Mouse (Mus musculus) lung, embryonic 15.5 days (tissue): ENCODE results near the gene Cyp2b10. TPM values are rescaled to one million over a fixed set of nuclear protein-coding genes. Genes with fewer than 3 reads are reported as not detected.
"Not testable (repeated sequence)": the region's sequence is repeated elsewhere in the genome, so short reads cannot be mapped to it uniquely, and the experiment has no call there.

Experiments
- ATAC-seq: fragments of 200-750 bp; cut with Nextera tagmentation; 2 replicates; pipeline ENCODE4 v1.8.0; 2017; ENCODE audit warnings: moderate number of reproducible peaks, borderline replicate concordance; ENCODE audit not compliant: low FRiP score, low TSS enrichment; ENCODE audit errors: extremely low read depth
- H3K27ac ChIP-seq: fragments of 300-500 bp; sonication (generic); 2 replicates; pipeline ENCODE4 v1.5.1; 2015; ENCODE audit warnings: moderate library complexity, mild to moderate bottlenecking, inconsistent platforms
- H3K27me3 ChIP-seq: fragments of 300-500 bp; sonication (generic); 2 replicates; pipeline ENCODE4 v1.6.1; 2015; ENCODE audit warnings: inconsistent platforms
- H3K36me3 ChIP-seq: fragments of 300-500 bp; sonication (generic); 2 replicates; pipeline ENCODE4 v1.6.1; 2015; ENCODE audit warnings: inconsistent platforms
- H3K4me1 ChIP-seq: fragments of 300-500 bp; sonication (generic); 2 replicates; pipeline ENCODE4 v1.6.1; 2015; ENCODE audit warnings: inconsistent platforms
- H3K4me2 ChIP-seq: fragments of 300-500 bp; sonication (generic); 2 replicates; pipeline ENCODE4 v1.6.1; 2015; ENCODE audit warnings: inconsistent platforms, mild to moderate bottlenecking, moderate library complexity
- H3K4me3 ChIP-seq: fragments of 300-500 bp; sonication (generic); 2 replicates; pipeline ENCODE4 v1.5.1; 2015; ENCODE audit warnings: mild to moderate bottlenecking, inconsistent platforms
- H3K9ac ChIP-seq: fragments of 300-500 bp; sonication (generic); 2 replicates; pipeline ENCODE4 v1.6.1; 2015; ENCODE audit warnings: inconsistent platforms
- H3K9me3 ChIP-seq: fragments of 300-500 bp; sonication (generic); 2 replicates; pipeline ENCODE4 v1.6.1; 2016; ENCODE audit warnings: inconsistent platforms
- WGBS: fragments of 180-500 bp; shearing (Covaris S2); methylation state at CpG from one replicate; pipeline ENCODE4 v1.1.7; 2015; 5-methylcytosine and 5-hydroxymethylcytosine counted together
- polyA plus RNA-seq: library from polyadenylated mRNA; unstranded; fragments of >200 nt; fragmentation: Nextera tagmentation; extraction: Ambion mirVana; gene quantifications from 2 replicates; pipeline ENCODE4 v1.2.1, GENCODE M21; 2015

Cyp2b10 gene
- polyA plus RNA-seq, 1 experiment from 2014 or later: 0.59 TPM

DNA sequence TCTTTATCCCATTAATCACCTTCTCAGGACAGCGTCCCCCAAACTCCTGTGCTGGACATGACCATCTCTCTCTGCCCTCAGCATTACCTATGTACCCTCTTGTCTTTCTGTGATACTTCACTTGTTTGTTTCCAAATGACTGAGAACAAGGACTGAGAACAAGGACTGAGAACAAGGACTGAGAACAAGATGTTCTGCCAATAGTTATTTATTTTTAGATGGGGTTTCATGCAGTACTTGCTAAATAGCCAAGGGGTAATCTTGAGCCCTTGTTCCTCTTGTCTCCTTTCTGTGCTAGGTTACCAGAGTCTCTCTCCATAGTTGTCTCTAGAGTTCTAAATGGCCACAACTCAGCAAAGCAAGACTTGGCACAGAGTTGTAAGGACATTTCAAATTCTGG, 13.1 kb upstream of the Cyp2b10 start:
- H3K9ac ChIP-seq: no peak overlapping the region
- H3K9me3 ChIP-seq: no peaks in the 10 kb centered on the region
- no peaks in the 10 kb centered on the region for H3K36me3 ChIP-seq
- H3K27me3 ChIP-seq: no peaks in the 10 kb centered on the region; the same call in 1 of the 2 replicates
- ATAC-seq: no peak
- no peak overlapping the region for H3K4me2 ChIP-seq
- H3K4me1 ChIP-seq: no peaks in the 10 kb centered on the region
- H3K4me3 ChIP-seq: no peak overlapping the region
- no peak overlapping the region for H3K27ac ChIP-seq
- 91% methylated on average over 1 of the region's 1 CpGs for WGBS

DNA sequence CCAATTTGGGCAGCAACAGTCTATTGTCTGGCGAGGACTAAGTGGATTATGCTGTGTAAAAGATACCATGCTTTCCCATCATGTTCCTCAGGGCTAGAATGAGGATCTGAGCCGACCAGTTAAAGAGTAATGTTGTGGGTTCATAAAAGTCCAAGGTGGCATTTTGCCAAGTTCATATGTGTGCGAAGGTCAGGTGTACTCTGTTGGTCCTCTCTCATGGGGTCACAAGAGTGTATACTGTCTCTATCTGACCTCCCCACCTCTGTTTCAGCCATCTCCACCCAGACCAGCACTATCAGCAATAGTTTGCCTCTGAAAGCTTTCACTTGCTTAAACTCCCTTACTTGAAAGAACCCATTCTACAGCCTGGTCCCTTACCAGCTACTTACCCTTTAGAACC, 9.7 kb upstream of the Cyp2b10 start:
- ATAC-seq: no peak
- H3K4me3 ChIP-seq: no peak overlapping the region
- H3K27ac ChIP-seq: no peak overlapping the region
- no peak overlapping the region for H3K4me2 ChIP-seq
- H3K27me3 ChIP-seq: no peaks in the 10 kb centered on the region
- H3K9ac ChIP-seq: no peak overlapping the region
- no peaks in the 10 kb centered on the region for H3K4me1 ChIP-seq
- H3K36me3 ChIP-seq: no peaks in the 10 kb centered on the region
- H3K9me3 ChIP-seq: no peaks in the 10 kb centered on the region
- WGBS: 77% methylated on average over 3 of the region's 3 CpGs

- 85% methylated on average over 5 of the region's 5 CpGs for WGBS
- Histone ChIP-seq H3K9ac (no peak overlapping the region), H3K36me3 (no peaks in the 10 kb centered on the region), H3K27ac (no peak overlapping the region), H3K9me3 (no peaks in the 10 kb centered on the region), H3K4me2 (no peak overlapping the region), H3K4me1 (no peaks in the 10 kb centered on the region), H3K4me3 (no peak overlapping the region), H3K27me3 (no peaks in the 10 kb centered on the region; the same call in 1 of the 2 replicates)
- ATAC-seq: no peak
These were observed 4.3 kb upstream of the Cyp2b10 start for GRCm38 (mm10) chr7:25893159-25893558.

DNA sequence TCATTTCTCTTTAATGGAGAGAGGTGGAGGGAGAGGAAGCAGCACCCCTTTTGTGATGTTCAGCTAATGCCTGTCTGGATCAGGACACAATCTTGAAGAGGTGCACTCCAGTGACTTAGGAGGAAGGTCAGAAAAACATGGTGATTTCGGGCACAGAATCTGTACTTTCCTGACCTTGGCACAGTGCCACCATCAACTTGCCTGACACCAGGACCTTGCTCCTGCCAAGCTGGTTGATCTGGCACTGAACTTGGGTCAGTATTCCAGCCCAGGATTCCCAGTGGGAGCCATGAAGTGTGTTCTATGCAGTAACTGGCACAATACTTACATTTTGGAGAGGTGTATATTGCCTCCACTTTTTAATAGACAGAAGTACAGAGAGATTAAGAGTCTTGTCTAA, 2.3 kb upstream of the Cyp2b10 start:
- Histone ChIP-seq H3K4me2 (no peak overlapping the region), H3K36me3 (no peaks in the 10 kb centered on the region), H3K9ac (no peak overlapping the region), H3K9me3 (no peaks in the 10 kb centered on the region), H3K4me3 (no peak overlapping the region), H3K27me3 (no peaks in the 10 kb centered on the region; the same call in 1 of the 2 replicates), H3K27ac (no peak overlapping the region), H3K4me1 (no peaks in the 10 kb centered on the region)
- no peak for ATAC-seq
- WGBS: 50% methylated on average over 1 of the region's 1 CpGs

DNA sequence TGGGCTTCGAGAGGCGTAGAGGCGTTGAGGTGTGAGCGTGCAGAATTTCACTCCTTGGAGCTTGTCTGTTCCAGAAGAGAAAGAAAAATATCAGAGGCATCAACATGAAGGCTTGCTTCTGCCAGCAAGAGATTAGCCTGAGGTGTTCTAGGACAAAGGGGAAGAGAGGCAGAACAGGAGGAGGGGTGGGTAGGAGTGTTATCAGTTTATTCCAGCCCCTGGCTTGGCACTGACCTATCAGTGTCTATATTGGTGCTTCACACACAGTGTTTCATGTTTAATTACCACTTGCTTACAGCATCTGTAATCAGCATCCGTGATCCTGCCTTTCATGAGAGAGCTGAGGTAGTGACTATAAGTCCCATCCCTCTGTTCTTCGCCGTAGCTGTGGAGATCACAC, 644 bp downstream of the Cyp2b10 start:
- Histone ChIP-seq H3K27me3 (no peaks in the 10 kb centered on the region; the same call in 1 of the 2 replicates), H3K9ac (no peak overlapping the region), H3K4me1 (peaks cover 15% of the 10 kb centered on the region), H3K4me2 (no peak overlapping the region), H3K36me3 (no peaks in the 10 kb centered on the region), H3K27ac (no peak overlapping the region), H3K9me3 (no peaks in the 10 kb centered on the region), H3K4me3 (no peak overlapping the region)
- WGBS: 85% methylated on average over 7 of the region's 7 CpGs
- no peak for ATAC-seq

DNA sequence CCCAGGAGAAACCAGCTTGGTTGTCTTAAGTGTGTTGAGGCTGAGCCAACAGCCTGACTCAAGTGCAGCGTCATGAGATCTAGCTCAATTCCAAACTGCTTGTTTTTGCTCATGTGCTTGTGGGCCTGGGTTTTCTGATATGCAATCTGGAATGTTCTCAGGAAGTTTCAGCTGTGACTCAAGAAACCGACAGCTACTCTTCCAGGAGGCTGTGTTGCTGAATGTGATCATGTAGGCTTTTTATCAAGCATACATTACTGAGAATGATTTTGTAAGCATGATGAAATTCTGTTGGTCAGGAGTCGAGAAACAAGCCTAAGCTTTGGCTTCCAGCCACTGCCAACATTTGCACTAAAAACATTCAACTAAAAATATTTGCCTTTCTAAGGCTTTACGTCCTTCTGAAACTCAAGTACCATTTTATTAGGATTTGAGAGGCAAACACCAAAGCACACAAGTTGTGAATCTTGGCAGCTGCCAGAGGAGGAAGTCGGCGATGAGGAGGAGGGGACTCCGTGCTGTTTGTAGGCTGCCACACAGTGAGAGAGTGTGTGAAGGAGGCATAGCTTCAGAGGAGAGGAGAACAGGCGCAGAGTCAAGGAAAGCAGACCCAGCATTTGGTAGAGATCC, 4.8 kb downstream of the Cyp2b10 start:
- Histone ChIP-seq H3K4me3 (no peak overlapping the region), H3K36me3 (no peaks in the 10 kb centered on the region), H3K9ac (no peak overlapping the region), H3K9me3 (no peaks in the 10 kb centered on the region), H3K27me3 (no peaks in the 10 kb centered on the region), H3K4me1 (peaks cover 24% of the 10 kb centered on the region), H3K27ac (peak overlapping the region; percentile 80), H3K4me2 (peak overlapping the region; percentile 33)
- peak; percentile 85 for ATAC-seq
- WGBS: 7% methylated on average over 8 of the region's 8 CpGs

DNA sequence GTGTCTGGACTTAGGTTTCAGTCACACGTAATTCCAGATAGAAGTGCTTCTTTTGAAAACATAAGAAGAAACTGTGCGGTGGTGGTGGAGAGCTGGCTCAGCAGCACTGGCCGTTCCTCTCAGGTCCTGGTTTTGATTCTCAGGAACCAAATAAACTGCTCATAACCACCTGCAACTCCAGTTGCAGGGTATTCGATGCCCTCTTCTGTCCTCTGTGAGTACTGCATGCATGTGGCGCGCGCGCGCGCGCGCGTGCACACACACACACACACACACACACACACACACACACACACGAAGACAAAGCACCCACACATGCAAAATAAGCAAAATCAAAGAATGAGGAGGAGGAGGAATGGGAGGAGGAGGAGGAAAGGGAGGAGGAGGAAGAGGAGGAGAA, 5.7 kb downstream of the Cyp2b10 start:
- Histone ChIP-seq H3K4me3 (no peak overlapping the region), H3K27me3 (no peaks in the 10 kb centered on the region), H3K36me3 (no peaks in the 10 kb centered on the region), H3K9ac (no peak overlapping the region), H3K27ac (peak overlapping the region; percentile 66), H3K4me2 (no peak overlapping the region), H3K4me1 (peaks cover 26% of the 10 kb centered on the region), H3K9me3 (no peaks in the 10 kb centered on the region)
- no peak for ATAC-seq
- 43% methylated on average over 14 of the region's 14 CpGs for WGBS

DNA sequence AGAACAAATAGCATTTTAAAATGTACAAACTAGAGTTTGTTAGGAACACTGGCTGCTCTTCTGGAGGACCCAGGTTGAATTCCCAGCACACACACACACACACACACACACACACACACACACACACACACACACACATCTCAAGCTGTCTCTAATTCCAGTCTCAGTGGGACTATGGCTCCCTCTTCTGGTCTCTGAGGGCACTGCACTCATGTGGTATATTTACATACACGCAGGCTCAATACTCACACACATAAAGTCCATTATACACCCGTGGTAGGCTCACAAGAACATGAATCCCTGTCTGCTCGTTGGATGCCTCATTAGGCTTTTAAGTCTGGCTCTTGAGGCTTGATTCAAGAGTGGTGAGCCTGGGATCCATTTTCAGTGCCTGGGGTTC, 6.6 kb downstream of the Cyp2b10 start:
- Histone ChIP-seq H3K4me3 (no peak overlapping the region), H3K9me3 (no peaks in the 10 kb centered on the region), H3K9ac (no peak overlapping the region), H3K4me1 (peaks cover 26% of the 10 kb centered on the region), H3K27me3 (no peaks in the 10 kb centered on the region), H3K27ac (no peak overlapping the region), H3K36me3 (no peaks in the 10 kb centered on the region), H3K4me2 (no peak overlapping the region)
- WGBS: 36% methylated on average over 3 of the region's 3 CpGs
- no peak for ATAC-seq

DNA sequence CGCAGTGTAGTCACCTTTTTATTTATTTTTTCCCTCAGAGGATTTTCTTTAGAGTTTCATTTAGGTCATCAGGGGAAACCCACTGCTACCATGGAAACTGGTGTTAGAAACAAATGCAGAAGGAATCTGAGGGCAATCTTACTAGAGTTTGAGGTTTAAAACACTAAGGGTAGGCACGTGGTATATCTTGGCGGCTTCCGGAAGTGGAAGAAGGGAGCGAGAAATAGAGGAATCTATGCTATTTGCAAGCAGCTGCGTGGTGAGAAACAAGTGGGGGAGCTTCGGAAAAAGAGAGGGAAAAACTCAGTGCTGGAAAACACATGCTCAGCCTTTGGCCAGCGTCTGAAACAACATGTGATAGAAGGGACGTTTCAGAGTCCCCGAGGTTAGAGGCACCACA, 7.1 kb downstream of the Cyp2b10 start:
- Histone ChIP-seq H3K9ac (no peak overlapping the region), H3K4me3 (no peak overlapping the region), H3K27me3 (no peaks in the 10 kb centered on the region), H3K27ac (no peak overlapping the region), H3K4me1 (peaks cover 26% of the 10 kb centered on the region), H3K9me3 (no peaks in the 10 kb centered on the region), H3K4me2 (no peak overlapping the region), H3K36me3 (no peaks in the 10 kb centered on the region)
- no peak for ATAC-seq
- 62% methylated on average over 10 of the region's 10 CpGs for WGBS

GRCm38 (mm10) chr7:25907380-25907779, 10.0 kb downstream of the Cyp2b10 start:
- peak; percentile 68; the same call in 1 of the 2 replicates for ATAC-seq
- Histone ChIP-seq H3K4me1 (peaks cover 17% of the 10 kb centered on the region), H3K9ac (no peak overlapping the region), H3K27me3 (no peaks in the 10 kb centered on the region), H3K4me2 (no peak overlapping the region; the same call in 1 of the 2 replicates), H3K4me3 (no peak overlapping the region), H3K9me3 (no peaks in the 10 kb centered on the region), H3K36me3 (no peaks in the 10 kb centered on the region), H3K27ac (no peak overlapping the region)
- WGBS: 35% methylated on average over 6 of the region's 6 CpGs

DNA sequence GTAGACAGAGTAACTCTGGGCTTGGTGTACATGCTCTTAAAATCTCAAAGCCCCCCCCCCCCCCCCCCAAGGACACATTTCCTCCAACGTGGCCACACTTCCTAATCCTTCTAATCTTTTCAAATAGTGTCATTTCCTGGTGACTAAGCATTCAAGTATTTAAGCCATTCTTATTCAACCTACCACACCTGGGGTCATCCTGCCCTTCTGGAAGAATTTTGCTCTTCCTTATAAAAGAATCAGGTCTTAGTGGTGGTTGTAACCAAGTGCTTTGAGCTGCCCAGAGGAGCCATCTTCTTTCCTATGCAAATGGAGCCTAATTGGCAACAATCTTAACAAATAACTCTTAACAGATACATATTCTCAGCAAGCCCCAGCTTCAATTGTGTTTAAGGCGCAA, 12.6 kb downstream of the Cyp2b10 start:
- no peaks in the 10 kb centered on the region; the same call in 1 of the 2 replicates for H3K27me3 ChIP-seq
- no peaks in the 10 kb centered on the region for H3K36me3 ChIP-seq
- no peak overlapping the region for H3K27ac ChIP-seq
- 82% methylated on average over 2 of the region's 2 CpGs for WGBS
- no peaks in the 10 kb centered on the region for H3K9me3 ChIP-seq
- ATAC-seq: no peak
- H3K4me3 ChIP-seq: no peak overlapping the region
- H3K4me2 ChIP-seq: no peak overlapping the region
- H3K9ac ChIP-seq: no peak overlapping the region
- peaks cover 10% of the 10 kb centered on the region; the same call in 1 of the 2 replicates for H3K4me1 ChIP-seq

DNA sequence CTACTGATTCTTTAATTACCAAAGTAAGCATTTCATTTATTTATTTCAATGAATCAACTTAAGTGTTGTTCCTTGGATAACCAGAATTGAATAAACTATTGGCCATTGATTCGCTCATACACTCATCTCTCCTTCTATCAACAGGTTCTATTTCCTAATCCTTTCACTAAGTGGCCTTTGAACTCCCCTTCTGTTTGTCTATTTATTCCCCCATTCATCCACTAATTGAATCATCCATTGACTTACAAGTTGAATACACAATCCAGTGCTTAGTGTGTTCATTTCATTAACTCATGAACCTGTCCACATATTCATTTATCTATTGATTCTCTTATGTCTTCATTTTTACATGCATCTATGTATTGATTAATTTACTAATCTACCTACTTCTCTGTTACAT, 18.7 kb downstream of the Cyp2b10 start:
- Histone ChIP-seq H3K27ac (no peak overlapping the region), H3K4me3 (no peak overlapping the region), H3K9ac (no peak overlapping the region), H3K4me1 (no peaks in the 10 kb centered on the region), H3K9me3 (no peaks in the 10 kb centered on the region), H3K27me3 (no peaks in the 10 kb centered on the region; the same call in 1 of the 2 replicates), H3K36me3 (no peaks in the 10 kb centered on the region), H3K4me2 (no peak overlapping the region)
- ATAC-seq: no peak
- 70% methylated on average over 1 of the region's 1 CpGs for WGBS

GRCm38 (mm10) chr7:25917271-25917670, 19.9 kb downstream of the Cyp2b10 start:
- not testable (repeated sequence) for H3K4me3 ChIP-seq, ATAC-seq, H3K4me1 ChIP-seq, H3K9ac ChIP-seq, H3K27ac ChIP-seq, H3K9me3 ChIP-seq, H3K27me3 ChIP-seq, H3K36me3 ChIP-seq, H3K4me2 ChIP-seq
- WGBS: 48% methylated on average over 5 of the region's 5 CpGs
